Mouse (Mus musculus) MEL (cell line): Measurements from ENCODE around the gene Itpr2. TPM values are rescaled to one million over a fixed set of nuclear protein-coding genes. Genes with fewer than 3 reads are reported as not detected.
A peak's percentile ranks its signal among the peaks of the same experiment; 100 is the strongest.

Source experiments
- DNase-seq: peaks from one replicate; pipeline ENCODE4 v3.0.0; 2011; ENCODE audit warnings: low read depth, low spot score
- H3K27ac ChIP-seq: 2 replicates; pipeline ENCODE4 v1.5.1; 2012; ENCODE audit warnings: low read depth, mild to moderate bottlenecking, control low read depth, low read length, moderate library complexity; ENCODE audit not compliant: control insufficient read depth
- H3K27me3 ChIP-seq, 2 experiments: fragments of 150-350 bp in 1 of 2; sonication (generic) in 1 of 2; 2 replicates each; pipeline ENCODE4 v1.6.1; 2012; ENCODE audit warnings: low read length in 2 of 2, mild to moderate bottlenecking in 2 of 2, improper control_type of control experiment in 1 of 2, moderate library complexity in 1 of 2; ENCODE audit not compliant: insufficient read depth in 2 of 2, control insufficient read depth in 1 of 2
- H3K36me3 ChIP-seq, 2 experiments: 2 replicates each; pipeline ENCODE4 v1.6.1; 2012 to 2014; ENCODE audit warnings: low read length in 2 of 2, improper control_type of control experiment in 1 of 2, inconsistent platforms in 1 of 2, mild to moderate bottlenecking in 1 of 2; ENCODE audit not compliant: insufficient read depth in 2 of 2, control insufficient read depth in 1 of 2
- H3K4me1 ChIP-seq, 2 experiments: fragments of 150-350 bp in 1 of 2; sonication (generic) in 1 of 2; 2 replicates each; pipeline ENCODE4 v1.6.1; 2012; ENCODE audit warnings: low read length in 2 of 2, improper control_type of control experiment in 1 of 2, mild to moderate bottlenecking in 1 of 2; ENCODE audit not compliant: insufficient read depth in 2 of 2, control insufficient read depth in 1 of 2
- H3K4me3 ChIP-seq, 2 experiments: fragments of 150-350 bp in 1 of 2; sonication (generic) in 1 of 2; 2 replicates each; pipeline ENCODE4 v1.5.1; 2012; ENCODE audit warnings: low read depth in 2 of 2, low read length in 2 of 2, mild to moderate bottlenecking in 2 of 2, moderate library complexity in 2 of 2, control low read depth in 1 of 2, improper control_type of control experiment in 1 of 2; ENCODE audit not compliant: control insufficient read depth in 1 of 2, insufficient read depth in 1 of 2
- H3K79me2 ChIP-seq: 2 replicates; pipeline ENCODE4 v1.6.1; 2012; ENCODE audit warnings: mild to moderate bottlenecking, low read length, moderate library complexity; ENCODE audit not compliant: control insufficient read depth, poor library complexity, insufficient read depth
- H3K9ac ChIP-seq: 2 replicates; pipeline ENCODE4 v1.6.1; 2012; ENCODE audit warnings: low read depth, mild to moderate bottlenecking, control low read depth, low read length, moderate library complexity; ENCODE audit not compliant: control insufficient read depth, poor library complexity, severe bottlenecking
- H3K9me3 ChIP-seq: fragments of 150-350 bp; sonication (generic); replicated peaks from 2 replicates; pipeline ENCODE4 v1.6.1; 2012; ENCODE audit warnings: mild to moderate bottlenecking, low read length, improper control_type of control experiment, moderate library complexity; ENCODE audit not compliant: insufficient read depth
- CHD2 ChIP-seq: IDR thresholded peaks from 2 replicates; pipeline ENCODE4 v1.6.1; 2011; ENCODE audit warnings: low read length, improper control_type of control experiment
- E2F4 ChIP-seq: IDR thresholded peaks from 2 replicates; pipeline ENCODE4 v1.6.1; 2011; ENCODE audit warnings: low read depth, low read length, improper control_type of control experiment, borderline replicate concordance
- ELF1 ChIP-seq: IDR thresholded peaks from 2 replicates; pipeline ENCODE4 v1.6.1; 2014; ENCODE audit warnings: low read depth, mild to moderate bottlenecking, inconsistent platforms, low read length, improper control_type of control experiment, moderate library complexity
- EP300 ChIP-seq, 2 experiments: IDR thresholded peaks; 2 replicates each; pipeline ENCODE4 v1.6.1; 2011; ENCODE audit warnings: improper control_type of control experiment in 2 of 2, low read length in 2 of 2, low read depth in 1 of 2, mild to moderate bottlenecking in 1 of 2
- ETS1 ChIP-seq: IDR thresholded peaks from 2 replicates; pipeline ENCODE4 v1.6.1; 2012; ENCODE audit warnings: low read depth, mild to moderate bottlenecking, inconsistent platforms, low read length, improper control_type of control experiment, moderate library complexity
- GABPA ChIP-seq: IDR thresholded peaks from 2 replicates; pipeline ENCODE4 v1.6.1; 2012; ENCODE audit warnings: low read depth, mild to moderate bottlenecking, inconsistent platforms, low read length, improper control_type of control experiment, moderate library complexity
- GATA1 ChIP-seq: IDR thresholded peaks from 2 replicates; pipeline ENCODE4 v1.6.1; 2011; ENCODE audit warnings: low read depth, low read length, improper control_type of control experiment
- JUND ChIP-seq: IDR thresholded peaks from 2 replicates; pipeline ENCODE4 v1.6.1; 2011; ENCODE audit warnings: low read depth, mild to moderate bottlenecking, improper control_type of control experiment, low read length
- MAFK ChIP-seq: IDR thresholded peaks from 2 replicates; pipeline ENCODE4 v1.6.1; 2011; ENCODE audit warnings: low read depth, mild to moderate bottlenecking, low read length, improper control_type of control experiment, borderline replicate concordance
- MAX ChIP-seq: IDR thresholded peaks from 2 replicates; pipeline ENCODE4 v1.6.1; 2011; ENCODE audit warnings: low read length, improper control_type of control experiment
- MAZ ChIP-seq: IDR thresholded peaks from 2 replicates; pipeline ENCODE4 v1.6.1; 2012; ENCODE audit warnings: low read depth, mild to moderate bottlenecking, inconsistent platforms, low read length, improper control_type of control experiment
- MYC ChIP-seq: IDR thresholded peaks from 2 replicates; pipeline ENCODE4 v1.6.1; 2011; ENCODE audit warnings: low read depth, mild to moderate bottlenecking, low read length, improper control_type of control experiment, moderate library complexity
- NELFE ChIP-seq: IDR thresholded peaks from 2 replicates; pipeline ENCODE4 v1.6.1; 2011; ENCODE audit warnings: low read depth, low read length, improper control_type of control experiment
- POLR2A ChIP-seq, 2 experiments: IDR thresholded peaks; 2 replicates each; pipeline ENCODE4 v1.6.1; 2011 to 2012; ENCODE audit warnings: low read length in 2 of 2, mild to moderate bottlenecking in 2 of 2, control low read depth in 1 of 2, improper control_type of control experiment in 1 of 2, low read depth in 1 of 2, moderate library complexity in 1 of 2; ENCODE audit not compliant: control insufficient read depth in 1 of 2, insufficient read depth in 1 of 2, poor library complexity in 1 of 2
- POLR2AphosphoS2 ChIP-seq: IDR thresholded peaks from 2 replicates; pipeline ENCODE4 v1.6.1; 2011; ENCODE audit warnings: low read length, improper control_type of control experiment
- RCOR1 ChIP-seq: IDR thresholded peaks from 2 replicates; pipeline ENCODE4 v1.6.1; 2012; ENCODE audit warnings: low read depth, mild to moderate bottlenecking, inconsistent platforms, low read length, improper control_type of control experiment
- SMC3 ChIP-seq: IDR thresholded peaks from 2 replicates; pipeline ENCODE4 v1.6.1; 2011; ENCODE audit warnings: low read depth, low read length, improper control_type of control experiment
- TBP ChIP-seq: IDR thresholded peaks from 2 replicates; pipeline ENCODE4 v1.8.0; 2011; ENCODE audit warnings: low read depth, low read length, improper control_type of control experiment
- TCF12 ChIP-seq: IDR thresholded peaks from 2 replicates; pipeline ENCODE4 v1.6.1; 2014; ENCODE audit warnings: low read depth, mild to moderate bottlenecking, inconsistent platforms, low read length, improper control_type of control experiment, moderate library complexity
- UBTF ChIP-seq: IDR thresholded peaks from 2 replicates; pipeline ENCODE4 v1.6.1; 2012; ENCODE audit warnings: low read depth, mild to moderate bottlenecking, inconsistent platforms, low read length, improper control_type of control experiment, moderate library complexity, borderline replicate concordance; ENCODE audit not compliant: insufficient read depth
- USF2 ChIP-seq, 2 experiments: IDR thresholded peaks; 2 replicates each; pipeline ENCODE4 v1.6.1; 2011 to 2012; ENCODE audit warnings: improper control_type of control experiment in 2 of 2, low read length in 2 of 2, borderline replicate concordance in 1 of 2, inconsistent platforms in 1 of 2, low read depth in 1 of 2, mild to moderate bottlenecking in 1 of 2; ENCODE audit not compliant: insufficient read depth in 1 of 2
- ZC3H11A ChIP-seq: IDR thresholded peaks from 2 replicates; pipeline ENCODE4 v1.6.1; 2012; ENCODE audit warnings: low read depth, mild to moderate bottlenecking, inconsistent platforms, low read length, improper control_type of control experiment
- ZKSCAN1 ChIP-seq: IDR thresholded peaks from 2 replicates; pipeline ENCODE4 v1.6.1; 2012; ENCODE audit warnings: low read depth, mild to moderate bottlenecking, inconsistent platforms, low read length, improper control_type of control experiment, moderate library complexity
- polyA plus RNA-seq, 2 experiments: library from polyadenylated mRNA; stranded (reverse) in 1 of 2; unstranded in 1 of 2; fragments of >175 nt in 1 of 2; fragments of >200 nt in 1 of 2; gene quantifications; 2 replicates each; pipeline versions ENCODE4 v1.2.1 to v1.2.4; 2012; ENCODE audit warnings: low replicate concordance in 2 of 2, low read depth in 1 of 2; ENCODE audit not compliant: insufficient read length in 2 of 2, insufficient read depth in 1 of 2, missing spikeins in 1 of 2
- total RNA-seq: library from RNA; depleted of rRNA; stranded (reverse); fragments of 300-350 nt; gene quantifications from 2 replicates; pipeline ENCODE4 v1.2.3, GENCODE M21; 2012

Gene Itpr2
- total and polyA plus RNA-seq, 3 experiments, result 1.5 to 3.0 TPM; not detected in 1

GRCm38 (mm10) chr6:146486073-146486472, 15.9 kb downstream of the Itpr2 start:
- no peak overlapping the region for H3K27ac ChIP-seq
- peaks cover 2 to 11% of the 10 kb centered on the region in 2 experiments for H3K4me1 ChIP-seq
- H3K9ac ChIP-seq, result no peak overlapping the region
- H3K79me2 ChIP-seq, result no peaks in the 10 kb centered on the region
- H3K27me3 ChIP-seq, result no peaks in the 10 kb centered on the region
- TF ChIP-seq ZKSCAN1, result no peak
- no peak for TF ChIP-seq MYC
- TF ChIP-seq EP300 (IDR thresholded peaks at IDR 0.05; ENCODE audit: low read depth in 1 of 2, low read length in 2 of 2), result no peak
- TF ChIP-seq TBP, result no peak
- no peak for TF ChIP-seq UBTF
- TF ChIP-seq CHD2, result no peak
- no peak for TF ChIP-seq USF2 (IDR thresholded peaks at IDR 0.05; ENCODE audit: borderline replicate concordance in 1 of 2, insufficient read depth in 1 of 2, low read depth in 1 of 2, low read length in 2 of 2)
- TF ChIP-seq POLR2AphosphoS2, result no peak
- no peak for TF ChIP-seq ZC3H11A
- no peak for TF ChIP-seq POLR2A (IDR thresholded peaks at IDR 0.05; ENCODE audit: control insufficient read depth in 1 of 2, insufficient read depth in 1 of 2, low read depth in 1 of 2, low read length in 2 of 2, poor library complexity in 1 of 2)
- no peak for TF ChIP-seq GATA1
- TF ChIP-seq MAZ, result no peak
- TF ChIP-seq GABPA, result no peak
- TF ChIP-seq MAX, result no peak
- H3K9me3 ChIP-seq, result no peaks in the 10 kb centered on the region
- no peak overlapping the region for H3K4me3 ChIP-seq
- H3K36me3 ChIP-seq, result peaks cover 0 to 4% of the 10 kb centered on the region in 2 experiments; a peak in 2 of 4 replicates
- no peak for DNase-seq

GRCm38 (mm10) chr6:146481441-146481840, 20.6 kb downstream of the Itpr2 start:
- H3K9me3 ChIP-seq, result no peaks in the 10 kb centered on the region
- no peak overlapping the region for H3K4me3 ChIP-seq
- DNase-seq, result peak; percentile 29
- peaks cover 0 to 13% of the 10 kb centered on the region in 2 experiments; a peak in 2 of 4 replicates for H3K36me3 ChIP-seq
- no peak overlapping the region for H3K27ac ChIP-seq
- TF ChIP-seq RCOR1 (no peak), ZKSCAN1 (no peak), ELF1 (no peak), TBP (no peak), CHD2 (no peak), MAFK (no peak), EP300 (IDR thresholded peaks at IDR 0.05; ENCODE audit: low read depth in 1 of 2, low read length in 2 of 2) (no peak), USF2 (IDR thresholded peaks at IDR 0.05; ENCODE audit: borderline replicate concordance in 1 of 2, insufficient read depth in 1 of 2, low read depth in 1 of 2, low read length in 2 of 2) (no peak), NELFE (no peak), SMC3 (no peak), JUND (no peak), GATA1 (no peak), TCF12 (no peak), E2F4 (no peak), ETS1 (no peak)
- no peak overlapping the region for H3K9ac ChIP-seq
- H3K79me2 ChIP-seq, result no peaks in the 10 kb centered on the region
- H3K4me1 ChIP-seq, result peaks cover 2 to 16% of the 10 kb centered on the region in 2 experiments
- no peaks in the 10 kb centered on the region for H3K27me3 ChIP-seq
